Mouse (Mus musculus) MEL (cell line): ENCODE data around the gene Ssmem1.

ENCODE experiments used
- CTCF ChIP-seq, 3 experiments: IDR thresholded peaks in 2 of 3; conservative IDR thresholded peaks in 1 of 3; 2 replicates each; pipeline ENCODE4 v1.5.1; 2011 to 2012; ENCODE audit warnings: low read length in 3 of 3, low read depth in 2 of 3, mild to moderate bottlenecking in 2 of 3, improper control_type of control experiment in 1 of 3, inconsistent platforms in 1 of 3, mixed read lengths in 1 of 3, moderate library complexity in 1 of 3; ENCODE audit not compliant: control insufficient read depth in 1 of 3, insufficient read depth in 1 of 3, poor library complexity in 1 of 3, severe bottlenecking in 1 of 3
- ETS1 ChIP-seq: IDR thresholded peaks from 2 replicates; pipeline ENCODE4 v1.6.1; 2012; ENCODE audit warnings: low read depth, mild to moderate bottlenecking, inconsistent platforms, low read length, improper control_type of control experiment, moderate library complexity
- MAFK ChIP-seq: IDR thresholded peaks from 2 replicates; pipeline ENCODE4 v1.6.1; 2011; ENCODE audit warnings: low read depth, mild to moderate bottlenecking, low read length, improper control_type of control experiment, borderline replicate concordance
- MAX ChIP-seq: IDR thresholded peaks from 2 replicates; pipeline ENCODE4 v1.6.1; 2011; ENCODE audit warnings: low read length, improper control_type of control experiment
- NELFE ChIP-seq: IDR thresholded peaks from 2 replicates; pipeline ENCODE4 v1.6.1; 2011; ENCODE audit warnings: low read depth, low read length, improper control_type of control experiment
- ZNF384 ChIP-seq: IDR thresholded peaks from 2 replicates; pipeline ENCODE4 v1.6.1; 2012; ENCODE audit warnings: low read depth, mild to moderate bottlenecking, inconsistent platforms, low read length, improper control_type of control experiment

- TF ChIP-seq CTCF (IDR thresholded peaks at IDR 0.05 in 2 of 3, conservative IDR thresholded peaks at IDR 0.05 in 1 of 3; ENCODE audit: control insufficient read depth in 1 of 3, insufficient read depth in 1 of 3, low read depth in 2 of 3, low read length in 3 of 3, poor library complexity in 1 of 3, severe bottlenecking in 1 of 3) (no peak), MAFK (no peak), ZNF384 (no peak), MAX (no peak), ETS1 (no peak), NELFE (no peak)
Measured at GRCm38 (mm10) chr6:30556080-30556479, 46.4 kb downstream of the Ssmem1 start.
